8 mouse cellular contexts compared by ENCODE assay signal in genomic region chr1:72854337-72855237, GRCm38 (mm10). TPM values are rescaled to one million over a fixed set of nuclear protein-coding genes. Genes with fewer than 3 reads are reported as not detected.
DNase-seq lines count a peak whose midpoint lies in the region; ATAC-seq and TF ChIP-seq lines count a peak whose summit lies in the region.

No protein-coding gene starts in this region.

- H3K27ac ChIP-seq in cerebellum, adult 2 months (ENCODE audit: insufficient read depth, low read length): no peak overlapping the region
- peak overlapping the region; percentile 68 for H3K27ac ChIP-seq in forebrain, embryonic 10.5 days
- H3K27ac ChIP-seq in intestine, postnatal 0 days (ENCODE audit: low read depth, low read length): no peak overlapping the region
- H3K27ac ChIP-seq in midbrain, embryonic 11.5 days (ENCODE audit: low read depth, low read length): no peak overlapping the region

- no peak overlapping the region for H3K4me2 ChIP-seq in intestine, postnatal 0 days (replicated peaks; ENCODE audit: low read depth)
- no peak overlapping the region for H3K4me2 ChIP-seq in midbrain, embryonic 11.5 days

- no peaks in the 10 kb centered on the region for H3K9me3 ChIP-seq in forebrain, embryonic 10.5 days
- H3K9me3 ChIP-seq in intestine, postnatal 0 days (ENCODE audit: control insufficient read depth): no peaks in the 10 kb centered on the region
- no peaks in the 10 kb centered on the region for H3K9me3 ChIP-seq in midbrain, embryonic 11.5 days (ENCODE audit: control insufficient read depth, low read length)

- peak; percentile 96 for TF ChIP-seq CTCF in cerebellum, adult 2 months (IDR thresholded peaks at IDR 0.05; ENCODE audit: borderline replicate concordance, insufficient read depth, low read depth, low read length)
- peak; percentile 97 for TF ChIP-seq CTCF in intestine, postnatal 0 days (IDR thresholded peaks at IDR 0.05; ENCODE audit: low read depth)

- H3K4me3 ChIP-seq in cerebellum, adult 2 months (replicated peaks; ENCODE audit: insufficient read depth, low read depth, low read length): no peak overlapping the region
- no peak overlapping the region for H3K4me3 ChIP-seq in forebrain, embryonic 10.5 days
- H3K4me3 ChIP-seq in intestine, postnatal 0 days (ENCODE audit: low read depth, low read length): no peak overlapping the region
- H3K4me3 ChIP-seq in midbrain, embryonic 11.5 days (ENCODE audit: low read depth, low read length): no peak overlapping the region

- H3K4me1 ChIP-seq in cerebellum, adult 2 months (ENCODE audit: control insufficient read depth, insufficient read depth, low read length): no peaks in the 10 kb centered on the region
- H3K4me1 ChIP-seq in forebrain, embryonic 10.5 days: peaks cover 19% of the 10 kb centered on the region
- no peaks in the 10 kb centered on the region for H3K4me1 ChIP-seq in intestine, postnatal 0 days (replicated peaks; ENCODE audit: control insufficient read depth, insufficient read depth, low read length)
- peaks cover 8% of the 10 kb centered on the region for H3K4me1 ChIP-seq in midbrain, embryonic 11.5 days (ENCODE audit: control insufficient read depth, insufficient read depth, low read length)

- 32% methylated on average over 10 of the region's 10 CpGs for WGBS in cerebellum, adult 2 months
- WGBS in forebrain, embryonic 10.5 days: 61% methylated on average over 10 of the region's 10 CpGs
- 45% methylated on average over 10 of the region's 10 CpGs for WGBS in intestine, postnatal 0 days
- 60% methylated on average over 10 of the region's 10 CpGs for WGBS in midbrain, embryonic 11.5 days

- H3K9ac ChIP-seq in intestine, postnatal 0 days (ENCODE audit: low read depth, low read length): no peak overlapping the region
- no peak overlapping the region for H3K9ac ChIP-seq in midbrain, embryonic 11.5 days (ENCODE audit: low read length)

- no peak for ATAC-seq in intestine, postnatal 0 days
- peak; percentile 59; the same call in 1 of the 2 replicates for ATAC-seq in midbrain, embryonic 11.5 days (ENCODE audit: low FRiP score)

- no peak for TF ChIP-seq POLR2A in cerebellum, adult 2 months (IDR thresholded peaks at IDR 0.05; ENCODE audit: borderline replicate concordance, insufficient read depth, low read length)

- H3K27me3 ChIP-seq in cerebellum, adult 2 months (ENCODE audit: control insufficient read depth, insufficient read depth, low read length): no peaks in the 10 kb centered on the region
- no peaks in the 10 kb centered on the region for H3K27me3 ChIP-seq in forebrain, embryonic 10.5 days (ENCODE audit: poor library complexity, severe bottlenecking)
- no peaks in the 10 kb centered on the region for H3K27me3 ChIP-seq in intestine, postnatal 0 days (replicated peaks; ENCODE audit: control insufficient read depth, insufficient read depth, low read length)
- no peaks in the 10 kb centered on the region for H3K27me3 ChIP-seq in midbrain, embryonic 11.5 days (ENCODE audit: control insufficient read depth, insufficient read depth, low read length)

- DNase-seq in cerebellum, adult 2 months: peak; percentile 59 to 66
- no peak for DNase-seq in cerebellum, adult 8-10 months
- DNase-seq in thymus, postnatal 25 days: peak; percentile 19
- no peak for DNase-seq in thymus, adult 18-20 months
- DNase-seq in forebrain, embryonic 10.5 days (ENCODE audit: extremely low spot score, low spot score): peak; percentile 66
- peak; percentile 97 for DNase-seq in midbrain, embryonic 11.5 days (ENCODE audit: low spot score, missing footprints)
- DNase-seq in gastrocnemius, postnatal 10 days: no peak

- H3K36me3 ChIP-seq in forebrain, embryonic 10.5 days (replicated peaks): peaks cover 58% of the 10 kb centered on the region
- no peaks in the 10 kb centered on the region for H3K36me3 ChIP-seq in intestine, postnatal 0 days (ENCODE audit: control insufficient read depth, insufficient read depth)
- peaks cover 14% of the 10 kb centered on the region for H3K36me3 ChIP-seq in midbrain, embryonic 11.5 days (ENCODE audit: control insufficient read depth, insufficient read depth, low read length)

RNA-seq across cellular contexts. Expression of gene Igfbp5, which starts 20.1 kb away (rescaled TPM):
- 63.0 and 81.6 TPM in 2 replicates for polyA plus RNA-seq in cerebellum, adult 2 months (2012; rRNA removed)
- polyA plus RNA-seq in forebrain, embryonic 10.5 days (2016; fragmentation: Nextera tagmentation; extraction: Ambion mirVana): 45.9 and 51.3 TPM in 2 replicates
- 14.3 and 14.6 TPM in 2 replicates for polyA plus RNA-seq in intestine, postnatal 0 days (2015; fragmentation: Nextera tagmentation; extraction: Ambion mirVana)
- 23.2 and 24.6 TPM in 2 replicates for polyA plus RNA-seq in midbrain, embryonic 11.5 days (2014; fragmentation: Nextera tagmentation; extraction: Ambion mirVana)
- total RNA-seq in gastrocnemius, postnatal 10 days (2021): 100 to 1,000 TPM; 306 to 338 TPM

RNA-seq across cellular contexts. Expression of gene Igfbp2, which starts 30.3 kb away (rescaled TPM):
- polyA plus RNA-seq in cerebellum, adult 2 months (2012; rRNA removed): 63.0 and 78.5 TPM in 2 replicates
- polyA plus RNA-seq in forebrain, embryonic 10.5 days (2016; fragmentation: Nextera tagmentation; extraction: Ambion mirVana): 742 and 777 TPM in 2 replicates
- 75.6 and 94.0 TPM in 2 replicates for polyA plus RNA-seq in intestine, postnatal 0 days (2015; fragmentation: Nextera tagmentation; extraction: Ambion mirVana)
- polyA plus RNA-seq in midbrain, embryonic 11.5 days (2014; fragmentation: Nextera tagmentation; extraction: Ambion mirVana): 468 and 548 TPM in 2 replicates
- 1 to 10 TPM; 7.0 to 8.3 TPM for total RNA-seq in gastrocnemius, postnatal 10 days (2021)

Comparison
In these comparisons a context has a peak if more than half of its experiments do, and no peak if none do; other contexts are left out.
1. DNase-seq: peak in cerebellum, adult 2 months (2 of 2), thymus, postnatal 25 days (single experiment), forebrain, embryonic 10.5 days (single experiment) and midbrain, embryonic 11.5 days (single experiment); none in cerebellum, adult 8-10 months (single experiment), thymus, adult 18-20 months (0 of 2) and gastrocnemius, postnatal 10 days (single experiment).